Mouse (Mus musculus) layer of hippocampus, postnatal 10 days (tissue): ENCODE results near the gene Olfr347. TPM values are rescaled to one million over a fixed set of nuclear protein-coding genes. Genes with fewer than 3 reads are reported as not detected.

ENCODE experiments used
- DNase-seq, 2 experiments: peaks; one replicate each; pipeline ENCODE4 v3.0.0; 2021; ENCODE audit warnings: low spot score in 2 of 2
- long read RNA-seq: library from polyadenylated mRNA; stranded (forward); transcript quantifications from one replicate; pipeline ENCODE4 v2.0.0, GENCODE M21; 2023
- total RNA-seq, 2 experiments: library from RNA; stranded (reverse); gene quantifications; 2 replicates each; pipeline ENCODE4 v1.2.3; 2021

The Olfr347 gene
- not detected for total RNA-seq
- long read RNA-seq = 0 reads

DNA sequence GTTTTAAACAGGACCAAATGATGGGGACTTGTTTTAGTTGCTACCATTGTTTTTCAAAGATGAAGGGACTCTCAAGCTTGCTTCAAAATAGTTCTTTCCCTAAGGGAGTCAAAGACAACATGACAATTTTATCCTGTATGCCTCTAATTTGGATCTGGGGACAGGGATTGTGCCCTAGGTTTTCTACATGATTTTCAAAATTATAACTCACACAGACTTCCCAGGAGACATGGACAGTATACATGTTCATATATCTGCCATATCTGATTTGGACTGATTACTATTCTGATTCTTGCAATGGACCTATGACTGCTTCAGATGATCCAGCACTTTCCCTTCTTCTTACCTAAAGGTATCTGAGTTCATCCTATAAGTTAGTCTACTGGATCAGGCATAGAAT, at the start of gene Olfr347:
TSS of gene Olfr347 (plus strand) at position 301 of the 400 bp plus-strand sequence.
- DNase-seq = no peak

DNA sequence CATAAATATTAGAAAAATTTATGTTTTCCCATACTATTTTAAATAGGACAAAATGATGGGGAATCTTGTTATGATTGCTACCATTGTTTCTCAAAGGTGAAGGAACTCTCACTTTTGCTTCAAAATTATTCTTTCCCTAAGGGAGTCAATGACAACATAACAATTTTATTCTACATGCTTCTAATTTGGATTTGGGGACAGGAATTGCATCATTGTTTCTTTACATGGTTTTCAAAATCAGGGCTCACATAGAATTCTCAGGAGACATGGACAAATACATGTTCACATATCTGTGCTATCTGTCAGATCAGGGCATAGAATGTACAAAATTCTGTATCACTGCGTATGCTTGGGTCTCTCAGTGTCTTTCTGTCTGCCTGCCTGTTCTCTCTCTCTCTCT, 46.2 kb upstream of the Olfr347 start, which contains the start of gene Olfr346:
TSS of gene Olfr346 (plus strand) at position 301 of the 400 bp plus-strand sequence.
- no peak for DNase-seq

DNA sequence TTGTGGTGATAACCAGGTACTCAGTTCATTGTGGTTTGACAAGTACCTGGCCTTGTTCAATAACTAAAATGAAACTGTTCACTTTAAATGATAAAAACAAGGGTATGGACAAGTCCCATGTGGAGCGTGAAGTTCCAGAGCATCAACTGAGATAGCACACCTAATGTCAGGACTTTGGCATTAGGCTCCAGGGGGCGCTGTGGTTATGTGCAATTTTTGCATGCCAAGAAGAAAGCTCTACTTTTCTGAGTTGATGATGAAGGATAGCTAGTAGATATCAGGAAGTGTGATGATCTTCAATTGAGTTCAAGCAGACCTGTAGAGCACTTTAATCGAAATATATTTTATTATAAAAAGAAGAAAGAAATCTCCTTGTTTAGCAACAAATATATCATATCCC, 4.5 kb downstream of the Olfr347 start:
- no peak for DNase-seq

DNA sequence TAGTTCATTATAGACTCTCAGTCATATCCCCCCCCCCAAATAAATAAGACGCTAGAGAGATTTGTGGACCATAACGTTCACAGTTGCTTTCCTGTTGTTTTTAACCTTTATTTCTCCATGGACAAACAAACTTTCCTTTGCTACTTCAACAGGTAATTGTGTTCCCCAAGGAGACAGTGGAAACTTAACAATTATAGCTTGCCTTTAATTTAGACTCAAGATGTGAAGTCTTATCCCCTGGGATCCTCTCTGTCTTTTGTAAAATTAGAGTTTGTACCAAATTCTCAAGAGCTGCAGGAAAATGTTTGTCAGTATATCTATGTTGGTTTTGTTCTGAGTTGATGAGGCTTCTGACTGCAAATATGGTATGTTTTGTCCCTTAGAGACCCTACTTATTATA, 52.3 kb downstream of the Olfr347 start, which contains the start of gene Olfr348:
TSS of gene Olfr348 (plus strand) at position 301 of the 400 bp plus-strand sequence.
- DNase-seq = no peak

Other genes starting within 250 kb of the Olfr347 start
- not detected for gene Olfr341, start 249.4 kb upstream of the Olfr347 start, total RNA-seq
- not detected for gene Olfr342, start 206.9 kb upstream of the Olfr347 start, total RNA-seq
- gene Olfr344, start 165.2 kb upstream of the Olfr347 start, total RNA-seq = not detected
- gene Olfr345, start 91.9 kb upstream of the Olfr347 start, total RNA-seq = not detected
- gene Olfr346, start 46.1 kb upstream of the Olfr347 start, total RNA-seq = not detected
- gene Olfr348, start 52.4 kb downstream of the Olfr347 start, total RNA-seq = not detected
- not detected for gene Olfr50, start 58.6 kb downstream of the Olfr347 start, total RNA-seq
- not detected for gene Olfr3, start 85.1 kb downstream of the Olfr347 start, total RNA-seq
- not detected for gene Olfr350, start 114.4 kb downstream of the Olfr347 start, total RNA-seq
- gene Olfr351, start 130.8 kb downstream of the Olfr347 start, total RNA-seq = not detected
- not detected for gene Olfr352, start 136.6 kb downstream of the Olfr347 start, total RNA-seq
- not detected for gene Olfr353, start 161.0 kb downstream of the Olfr347 start, total RNA-seq
- not detected for gene Olfr354, start 173.8 kb downstream of the Olfr347 start, total RNA-seq
- not detected for gene Olfr355, start 197.0 kb downstream of the Olfr347 start, total RNA-seq
- gene Olfr356, start 205.2 kb downstream of the Olfr347 start, total RNA-seq = not detected